Mouse (Mus musculus) small intestine, adult 2 months (tissue): ENCODE measurements around the gene R3hdm2. TPM values are rescaled to one million over a fixed set of nuclear protein-coding genes. Genes with fewer than 3 reads are reported as not detected.

Source experiments
- H3K27ac ChIP-seq: fragments of 200-500 bp; 2 replicates; pipeline ENCODE4 v1.5.1; 2012; ENCODE audit warnings: low read depth, low read length, control low read depth, inconsistent platforms; ENCODE audit not compliant: insufficient read depth
- H3K27me3 ChIP-seq: fragments of 200-500 bp; 2 replicates; pipeline ENCODE4 v1.6.1; 2012; ENCODE audit warnings: mild to moderate bottlenecking, moderate library complexity, low read length, inconsistent platforms; ENCODE audit not compliant: control insufficient read depth, insufficient read depth
- H3K36me3 ChIP-seq: fragments of 200-500 bp; 2 replicates; pipeline ENCODE4 v1.6.1; 2012; ENCODE audit warnings: mild to moderate bottlenecking, low read length, control low read depth, inconsistent platforms; ENCODE audit not compliant: control insufficient read depth, insufficient read depth
- H3K4me1 ChIP-seq: fragments of 200-500 bp; 2 replicates; pipeline ENCODE4 v1.6.1; 2012; ENCODE audit warnings: low read length, inconsistent platforms, mixed read lengths; ENCODE audit not compliant: control insufficient read depth, insufficient read depth, insufficient read length
- H3K4me3 ChIP-seq: fragments of 200-500 bp; 2 replicates; pipeline ENCODE4 v1.5.1; 2012; ENCODE audit warnings: low read depth, mild to moderate bottlenecking, control low read depth, inconsistent platforms, low read length, moderate library complexity
- CTCF ChIP-seq: fragments of 200-500 bp; IDR thresholded peaks from 2 replicates; pipeline ENCODE4 v1.5.1; 2012; ENCODE audit warnings: low read depth, mild to moderate bottlenecking, control low read depth, inconsistent platforms, low read length, moderate library complexity, mixed read lengths; ENCODE audit not compliant: insufficient replicate concordance, insufficient read length; ENCODE audit errors: extremely low read depth
- POLR2A ChIP-seq: fragments of 200-500 bp; IDR thresholded peaks from 2 replicates; pipeline ENCODE4 v1.6.1; 2012; ENCODE audit warnings: low read depth, mild to moderate bottlenecking, control low read depth, inconsistent platforms, low read length, moderate library complexity
- WGBS: fragments of 180-500 bp; shearing (Covaris S2); methylation state at CpG from one replicate; pipeline ENCODE4 v1.1.7; 2018; 5-methylcytosine and 5-hydroxymethylcytosine counted together
- polyA plus RNA-seq: library from polyadenylated mRNA; depleted of rRNA; stranded (reverse); fragments of >200 nt; gene quantifications from 2 replicates; pipeline ENCODE4 v1.2.3, GENCODE M21; 2012

R3hdm2 gene
- polyA plus RNA-seq, 1 experiment: 103 TPM

- 34% methylated on average over 17 of the region's 17 CpGs for WGBS
- peaks cover 35% of the 10 kb centered on the region for H3K27me3 ChIP-seq
Measured at GRCm38 (mm10) chr10:127509837-127510701, 129.9 kb downstream of the R3hdm2 start.

GRCm38 (mm10) chr10:127510895-127511617 lies 130.9 kb downstream of the R3hdm2 start:
- H3K27ac ChIP-seq: no peak overlapping the region
- peaks cover 20% of the 10 kb centered on the region for H3K4me1 ChIP-seq
- peak overlapping the region; percentile 64 for H3K4me3 ChIP-seq
- 30% methylated on average over 11 of the region's 11 CpGs for WGBS
- TF ChIP-seq POLR2A: no peak
- TF ChIP-seq CTCF: no peak
- no peaks in the 10 kb centered on the region for H3K36me3 ChIP-seq
- peaks cover 35% of the 10 kb centered on the region for H3K27me3 ChIP-seq

More at GRCm38 (mm10) chr10:127509837-127510701, 129.9 kb downstream of the R3hdm2 start:
- no peak for TF ChIP-seq POLR2A
- no peak for TF ChIP-seq CTCF
- Histone ChIP-seq H3K4me3 (peak overlapping the region; percentile 50; the same call in 1 of the 2 replicates), H3K27ac (no peak overlapping the region), H3K36me3 (no peaks in the 10 kb centered on the region), H3K4me1 (peaks cover 20% of the 10 kb centered on the region)

GRCm38 (mm10) chr10:127511634-127512306 lies 131.6 kb downstream of the R3hdm2 start:
- H3K27ac ChIP-seq: peak overlapping the region; percentile 10; the same call in 1 of the 2 replicates
- WGBS: 1% methylated on average over 45 of the region's 46 CpGs
- H3K27me3 ChIP-seq: peaks cover 35% of the 10 kb centered on the region
- peaks cover 25% of the 10 kb centered on the region for H3K4me1 ChIP-seq
- no peaks in the 10 kb centered on the region for H3K36me3 ChIP-seq
- TF ChIP-seq CTCF (0 out of 2 replicates have a peak, but pooled peaks have one; percentile 8), POLR2A (no peak)
- H3K4me3 ChIP-seq: peak overlapping the region; percentile 64

GRCm38 (mm10) chr10:127512307-127512666 lies 132.2 kb downstream of the R3hdm2 start:
- H3K4me1 ChIP-seq: peaks cover 26% of the 10 kb centered on the region
- 1% methylated on average over 7 of the region's 7 CpGs for WGBS
- no peaks in the 10 kb centered on the region for H3K36me3 ChIP-seq
- TF ChIP-seq CTCF (no peak), POLR2A (no peak)
- peaks cover 35% of the 10 kb centered on the region for H3K27me3 ChIP-seq
- H3K27ac ChIP-seq: peak overlapping the region; percentile 10; the same call in 1 of the 2 replicates
- H3K4me3 ChIP-seq: peak overlapping the region; percentile 64

GRCm38 (mm10) chr10:127512813-127513212 lies 132.7 kb downstream of the R3hdm2 start:
- Histone ChIP-seq H3K4me1 (peaks cover 26% of the 10 kb centered on the region), H3K27ac (no peak overlapping the region), H3K36me3 (peaks cover 2% of the 10 kb centered on the region; the same call in 1 of the 2 replicates), H3K4me3 (peak overlapping the region; percentile 64), H3K27me3 (peaks cover 35% of the 10 kb centered on the region)
- TF ChIP-seq POLR2A (no peak), CTCF (peak; percentile 100)
- under 1% methylated on average over 27 of the region's 27 CpGs for WGBS

GRCm38 (mm10) chr10:127513501-127514091 lies 133.5 kb downstream of the R3hdm2 start:
- Histone ChIP-seq H3K4me3 (peak overlapping the region; percentile 49; the same call in 1 of the 2 replicates), H3K27ac (no peak overlapping the region), H3K36me3 (peaks cover 7% of the 10 kb centered on the region; the same call in 1 of the 2 replicates), H3K4me1 (peaks cover 25% of the 10 kb centered on the region), H3K27me3 (peaks cover 35% of the 10 kb centered on the region)
- 6% methylated on average over 16 of the region's 16 CpGs for WGBS
- no peak for TF ChIP-seq POLR2A
- TF ChIP-seq CTCF: no peak
